Mouse (Mus musculus): ENCODE results near the gene Serpine2. TPM values are rescaled to one million over a fixed set of nuclear protein-coding genes. Genes with fewer than 3 reads are reported as not detected.

Serpine2 gene
- 21.4 and 30.5 TPM in 2 replicates for polyA plus RNA-seq (2015; fragmentation: Nextera tagmentation; extraction: Ambion mirVana)

DNA sequence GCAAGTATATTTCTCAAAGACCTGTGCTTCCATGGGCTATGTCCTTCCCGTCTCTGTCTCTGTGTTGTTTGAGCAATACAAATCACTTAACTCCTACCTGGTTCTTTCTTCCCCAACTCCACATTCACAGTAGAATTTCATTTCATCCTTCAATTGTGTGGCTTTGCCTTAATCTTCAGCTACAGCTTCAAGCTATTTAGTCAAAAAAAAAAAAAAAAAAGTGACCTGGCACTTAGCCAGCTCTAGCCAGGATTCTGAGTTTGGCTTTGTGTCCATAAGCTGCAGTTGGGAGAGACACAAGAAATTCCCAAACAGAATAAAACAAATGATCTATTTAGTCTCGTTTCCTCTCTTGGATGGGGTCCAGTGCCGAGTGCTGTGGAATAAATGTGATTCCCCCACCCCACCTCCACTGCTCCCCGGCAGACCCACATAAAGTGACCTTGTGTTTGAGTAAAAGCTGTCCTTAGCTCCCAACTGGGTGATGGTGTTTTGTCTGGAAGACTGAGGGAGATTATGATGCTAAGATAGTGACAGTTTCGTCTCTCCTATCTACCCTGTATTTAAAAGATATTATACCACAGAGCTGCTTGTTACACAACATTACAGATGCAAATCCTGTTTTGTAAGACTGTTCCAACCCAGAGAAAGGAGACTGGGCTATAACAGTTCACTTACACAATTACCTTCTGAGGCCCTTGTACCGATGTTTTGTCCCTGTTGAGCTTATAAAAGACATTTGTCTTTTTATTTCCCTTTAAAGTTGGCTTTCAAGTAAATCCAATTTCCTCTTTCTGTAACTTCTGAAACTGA, at the start of gene Serpine2:
Serpine2 (minus strand) TSS at position 51 of the 813 bp plus-strand sequence.

DNA sequence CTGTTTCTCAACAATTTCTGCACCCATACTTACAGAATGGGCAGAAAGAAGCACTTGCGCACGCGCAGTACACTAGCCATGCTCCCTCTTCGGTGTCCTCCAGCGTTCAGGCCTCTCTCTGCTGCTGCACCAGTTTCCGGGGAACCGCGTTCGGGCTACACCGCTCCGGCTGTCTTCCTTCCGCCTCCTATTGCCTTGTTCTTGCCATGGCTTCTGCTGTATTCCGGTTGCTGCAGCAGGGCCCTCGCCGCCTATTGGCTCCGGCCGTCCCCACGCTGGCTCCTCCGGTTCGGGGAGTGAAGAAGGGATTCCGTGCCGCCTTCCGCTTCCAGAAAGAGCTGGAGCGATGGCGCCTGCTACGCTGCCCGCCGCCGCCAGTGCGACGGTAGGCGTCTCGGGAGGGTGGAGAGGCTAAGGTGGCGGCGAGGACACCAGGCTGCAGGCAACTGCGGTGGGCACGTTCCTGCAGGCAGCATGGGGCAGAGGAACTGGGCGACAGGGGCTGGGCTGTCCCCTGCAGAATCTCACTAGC, 85.0 kb downstream of the Serpine2 start, which contains the start of the genes Mrpl44 and Wdfy1:
Mrpl44 (plus strand) TSS at position 92 of the 532 bp plus-strand sequence.
Wdfy1 (minus strand) TSS at position 217 of the 532 bp plus-strand sequence.

Other genes starting within 250 kb of the Serpine2 start
- 0.41 and 0.58 TPM in 2 replicates for gene Ap1s3, start 189.2 kb downstream of the Serpine2 start, polyA plus RNA-seq (2015; fragmentation: Nextera tagmentation; extraction: Ambion mirVana)
- gene Mrpl44, start 85.2 kb downstream of the Serpine2 start, polyA plus RNA-seq (2015; fragmentation: Nextera tagmentation; extraction: Ambion mirVana), result 27.6 and 33.8 TPM in 2 replicates
- gene Wdfy1, start 85.0 kb downstream of the Serpine2 start, polyA plus RNA-seq (2015; fragmentation: Nextera tagmentation; extraction: Ambion mirVana), result 20.8 and 22.7 TPM in 2 replicates

All from spleen, postnatal 0 days (tissue).